Mouse (Mus musculus) adrenal gland, adult 10 weeks (tissue): Measurements from ENCODE around the gene Mpp5. TPM values are rescaled to one million over a fixed set of nuclear protein-coding genes. Genes with fewer than 3 reads are reported as not detected.

ENCODE experiments used
- polyA plus RNA-seq: library from polyadenylated mRNA; stranded (reverse); fragments of 350-450 nt; fragmentation: Illumina TruSeq; extraction: RNeasy Lipid Tissue Mini Kit (QIAGEN cat#74804); gene quantifications from one replicate; pipeline ENCODE4 v1.2.3, GENCODE M21; 2014; ENCODE audit warnings: low read depth, low replicate concordance

The Mpp5 gene
- 99.7 TPM for polyA plus RNA-seq

GRCm38 (mm10) chr12:78748557-78749377, at the start of gene Mpp5:
TSS of gene Mpp5 (plus strand) at chr12:78748907.

GRCm38 (mm10) chr12:78861496-78862253, 113.0 kb downstream of the Mpp5 start, which contains the start of the genes Atp6v1d and Eif2s1:
TSS of gene Atp6v1d (minus strand) at chr12:78861638.
TSS of gene Eif2s1 (plus strand) at chr12:78861819.

Other genes starting within 250 kb of the Mpp5 start
- gene Fam71d, start 57.4 kb upstream of the Mpp5 start, polyA plus RNA-seq = not detected
- gene Atp6v1d, start 112.7 kb downstream of the Mpp5 start, polyA plus RNA-seq = 134 TPM
- 149 TPM for gene Eif2s1, start 112.9 kb downstream of the Mpp5 start, polyA plus RNA-seq
- gene Plek2, start 158.1 kb downstream of the Mpp5 start, polyA plus RNA-seq = not detected